Mouse (Mus musculus): ENCODE measurements around the gene Sh2d3c.

The Sh2d3c gene

GRCm38 (mm10) chr2:32720681-32721229, at the start of gene Sh2d3c:
TSS of gene Sh2d3c (plus strand) at chr2:32721055.
- ATAC-seq (ENCODE audit: insufficient number of reproducible peaks, low FRiP score, low TSS enrichment) = no peak

- no peak for ATAC-seq (ENCODE audit: insufficient number of reproducible peaks, low FRiP score, low TSS enrichment)
These were observed 49.7 kb upstream of the Sh2d3c start for GRCm38 (mm10) chr2:32671147-32671546.

GRCm38 (mm10) chr2:32671907-32672595, 48.8 kb upstream of the Sh2d3c start:
- ATAC-seq (ENCODE audit: insufficient number of reproducible peaks, low FRiP score, low TSS enrichment) = no peak

GRCm38 (mm10) chr2:32673176-32673917, 47.5 kb upstream of the Sh2d3c start:
- no peak for ATAC-seq (ENCODE audit: insufficient number of reproducible peaks, low FRiP score, low TSS enrichment)

DNA sequence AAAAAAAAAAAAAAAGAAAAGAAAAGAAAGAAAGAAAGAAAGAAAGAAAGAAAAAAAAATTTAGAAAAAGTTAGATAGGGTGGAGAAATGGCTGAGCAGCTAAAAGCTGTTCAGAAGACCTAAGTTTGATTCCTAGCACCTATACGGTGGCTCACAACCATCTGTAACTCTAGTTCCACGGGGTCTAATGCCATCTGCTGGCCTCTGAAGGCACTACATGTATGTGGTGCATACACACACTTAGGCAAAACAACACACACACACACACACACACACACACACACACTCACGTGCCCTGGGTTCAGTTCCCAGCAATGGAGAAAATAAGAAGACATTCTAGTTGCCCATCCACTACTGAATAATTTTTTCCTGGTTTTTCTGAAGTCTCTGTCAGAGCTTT, 44.0 kb upstream of the Sh2d3c start:
- ATAC-seq (ENCODE audit: insufficient number of reproducible peaks, low FRiP score, low TSS enrichment) = no peak

GRCm38 (mm10) chr2:32677683-32678082, 43.2 kb upstream of the Sh2d3c start:
- no peak for ATAC-seq (ENCODE audit: insufficient number of reproducible peaks, low FRiP score, low TSS enrichment)

DNA sequence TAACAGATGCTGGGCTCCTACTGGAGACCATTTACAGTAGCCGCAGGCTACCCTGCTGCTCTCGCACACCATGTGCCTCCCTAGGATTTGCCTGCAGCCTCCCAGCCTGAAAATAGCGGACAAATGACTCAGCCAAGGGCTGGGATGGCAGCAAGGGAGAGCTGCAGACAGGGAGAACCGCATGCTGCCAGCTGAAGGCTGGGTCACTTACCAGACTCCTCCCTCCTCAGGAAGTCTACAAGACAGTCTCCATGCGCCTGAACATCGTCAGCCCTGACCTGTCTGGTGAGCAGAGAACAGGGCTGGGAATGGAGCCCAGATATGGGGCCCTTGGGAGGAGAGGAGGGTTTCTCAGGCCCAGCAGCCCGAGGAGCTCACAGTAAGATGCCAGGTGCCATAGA, 40.8 kb upstream of the Sh2d3c start:
- ATAC-seq (ENCODE audit: insufficient number of reproducible peaks, low FRiP score, low TSS enrichment) = no peak

GRCm38 (mm10) chr2:32680961-32681650, 39.7 kb upstream of the Sh2d3c start:
- ATAC-seq (ENCODE audit: insufficient number of reproducible peaks, low FRiP score, low TSS enrichment) = no peak

DNA sequence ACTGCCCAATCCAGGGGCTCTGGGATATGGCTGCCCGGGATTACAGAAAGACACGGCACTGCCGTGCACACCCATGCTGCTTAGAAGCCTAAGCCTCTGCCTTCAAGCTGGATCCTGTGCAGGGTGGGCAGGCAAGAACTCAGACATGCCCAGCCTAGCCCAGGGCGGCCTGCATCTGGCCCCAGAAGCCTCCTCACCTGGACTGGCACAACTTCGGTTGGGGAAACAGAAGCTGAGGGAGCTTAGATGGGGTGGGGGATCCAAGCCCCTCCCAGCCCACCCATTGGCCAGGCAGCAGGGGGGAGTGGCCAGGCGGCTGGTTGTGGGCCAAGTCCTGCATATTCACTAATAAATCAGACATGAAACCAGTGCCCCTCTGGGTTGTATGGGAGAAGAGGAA, 39.1 kb upstream of the Sh2d3c start:
- no peak for ATAC-seq (ENCODE audit: insufficient number of reproducible peaks, low FRiP score, low TSS enrichment)

DNA sequence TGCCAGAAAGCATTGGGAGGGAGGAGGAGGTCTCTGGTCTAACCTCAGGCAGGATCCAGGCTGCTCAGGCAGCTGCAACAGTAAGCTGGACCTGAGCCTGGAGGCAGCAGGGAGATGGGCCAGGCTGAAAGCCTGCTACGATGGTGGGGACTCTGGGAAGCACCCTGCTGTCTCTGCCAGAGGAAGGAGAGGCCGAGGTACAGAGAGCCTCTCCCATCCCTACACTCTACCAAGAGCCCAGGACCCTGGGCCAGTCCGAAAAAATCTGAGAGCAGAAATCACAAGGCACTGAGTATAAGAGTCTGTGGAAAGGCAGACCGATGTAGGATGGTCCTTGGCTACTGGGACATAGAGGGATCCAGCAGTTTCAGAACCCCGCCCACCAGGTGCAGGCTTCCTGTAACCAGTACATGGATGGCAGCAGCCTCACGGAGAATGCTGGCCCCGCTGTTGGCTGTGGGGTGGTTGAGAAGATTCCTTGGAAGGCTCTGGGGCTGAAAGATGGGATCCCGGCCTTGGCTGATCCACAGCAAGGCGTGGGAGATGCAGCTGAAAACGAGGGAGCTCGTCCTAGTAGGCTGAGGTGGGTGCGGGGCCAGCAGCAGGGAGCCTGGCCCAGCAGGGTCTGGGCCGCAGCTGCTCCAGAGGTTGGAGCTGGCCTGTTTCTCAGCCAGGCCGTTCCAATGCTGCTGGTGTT, 38.0 kb upstream of the Sh2d3c start:
- ATAC-seq (ENCODE audit: insufficient number of reproducible peaks, low FRiP score, low TSS enrichment) = no peak

DNA sequence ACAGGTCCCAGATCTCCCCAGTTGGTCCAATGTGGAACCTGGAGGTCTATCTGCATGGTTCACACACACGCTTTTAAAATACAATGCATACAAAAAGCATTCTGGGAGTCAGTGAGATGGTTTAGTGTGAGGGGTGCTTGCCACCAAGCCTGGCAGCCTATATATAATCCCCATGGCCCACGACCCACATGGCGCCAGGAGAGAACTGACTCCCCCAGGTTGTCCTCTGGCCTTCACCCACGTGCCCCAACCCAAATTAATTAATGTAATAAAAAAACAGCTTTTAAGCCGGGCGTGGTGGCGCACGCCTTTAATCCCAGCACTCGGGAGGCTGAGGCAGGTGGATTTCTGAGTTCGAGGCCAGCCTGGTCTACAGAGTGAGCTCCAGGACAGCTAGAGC, 37.2 kb upstream of the Sh2d3c start:
- ATAC-seq (ENCODE audit: insufficient number of reproducible peaks, low FRiP score, low TSS enrichment) = no peak

DNA sequence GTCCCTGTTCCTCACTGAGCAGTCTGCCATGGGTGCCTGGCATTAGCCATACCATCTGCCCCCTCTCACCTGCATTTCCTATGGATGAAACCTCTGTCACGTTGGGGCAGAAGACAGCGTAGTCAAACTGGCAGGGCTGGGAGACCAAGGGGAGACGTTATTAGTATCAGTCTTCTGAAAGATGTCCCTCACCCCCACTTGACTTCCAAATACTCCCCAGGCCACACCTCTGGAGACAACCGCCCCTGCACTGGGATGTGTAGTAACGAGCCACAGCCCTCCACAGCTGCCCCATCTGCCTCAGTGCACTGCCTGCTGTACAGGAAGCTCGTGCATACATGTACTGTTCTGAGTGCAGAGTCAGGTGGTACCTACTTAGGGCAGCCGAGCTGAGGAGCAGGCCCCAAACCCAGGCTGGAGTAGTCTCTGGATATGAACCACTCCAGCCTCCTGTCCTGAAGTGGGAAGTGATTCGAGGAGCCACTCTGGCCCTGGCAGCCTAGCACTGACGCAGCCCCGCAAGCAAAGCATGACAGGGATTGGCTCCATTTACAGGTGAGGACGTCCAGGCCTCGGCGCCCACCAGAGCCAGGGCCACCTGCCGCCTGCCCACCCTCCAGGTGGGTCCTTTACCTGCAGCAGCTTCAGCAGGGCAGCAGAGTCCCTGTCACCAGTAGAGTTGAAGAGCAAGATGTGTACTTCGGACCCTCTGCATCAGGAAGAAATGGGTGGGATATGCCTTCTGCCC, 36.0 kb upstream of the Sh2d3c start:
- ATAC-seq (ENCODE audit: insufficient number of reproducible peaks, low FRiP score, low TSS enrichment) = no peak

- ATAC-seq (ENCODE audit: insufficient number of reproducible peaks, low FRiP score, low TSS enrichment) = no peak
These were observed 35.0 kb upstream of the Sh2d3c start for GRCm38 (mm10) chr2:32685807-32686206.

DNA sequence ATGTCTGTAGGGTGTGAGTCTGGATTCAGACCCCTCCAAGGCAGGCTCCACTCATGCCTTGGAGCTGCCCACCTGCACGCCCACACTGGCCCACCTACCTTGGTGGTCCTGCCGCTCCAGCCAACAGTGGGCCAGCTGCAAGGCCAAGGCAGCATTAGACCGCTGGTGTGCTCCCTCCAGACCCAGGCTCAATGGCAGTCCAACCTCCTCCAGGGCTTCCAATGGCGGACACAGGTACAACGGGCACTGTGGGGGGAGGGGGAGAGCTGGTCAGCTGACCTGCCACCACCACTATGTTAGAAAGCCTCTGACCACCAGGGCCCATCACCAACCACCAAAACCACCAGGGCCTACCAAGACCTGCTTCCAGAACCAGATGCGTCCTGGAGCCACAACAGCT, 34.2 kb upstream of the Sh2d3c start:
- no peak for ATAC-seq (ENCODE audit: insufficient number of reproducible peaks, low FRiP score, low TSS enrichment)

GRCm38 (mm10) chr2:32687562-32687961, 33.3 kb upstream of the Sh2d3c start:
- ATAC-seq (ENCODE audit: insufficient number of reproducible peaks, low FRiP score, low TSS enrichment) = no peak

- peak; percentile 37; the same call in 1 of the 2 replicates for ATAC-seq (ENCODE audit: insufficient number of reproducible peaks, low FRiP score, low TSS enrichment)
These were observed 31.4 kb upstream of the Sh2d3c start for GRCm38 (mm10) chr2:32689420-32689819.

- no peak for ATAC-seq (ENCODE audit: insufficient number of reproducible peaks, low FRiP score, low TSS enrichment)
These were observed 29.8 kb upstream of the Sh2d3c start for GRCm38 (mm10) chr2:32691041-32691440.

DNA sequence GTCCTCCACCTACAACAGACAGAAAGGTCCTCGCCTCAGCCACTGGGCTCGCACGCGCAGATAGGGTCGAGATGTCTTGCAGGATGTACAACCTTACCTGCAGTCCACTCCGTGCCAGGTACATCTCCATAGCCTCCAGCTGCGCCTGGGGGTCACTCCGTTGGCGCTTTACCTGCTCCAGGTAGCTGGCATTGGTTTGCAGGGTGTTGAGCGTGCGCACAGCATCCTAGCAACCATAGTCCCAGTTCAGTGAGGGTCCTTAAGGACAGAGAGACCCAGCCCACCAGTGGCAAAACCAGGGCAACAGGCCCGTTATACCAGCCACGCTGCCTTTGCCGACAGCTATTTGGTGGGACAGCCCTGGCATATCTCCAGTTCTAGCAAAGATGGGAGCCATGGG, 28.4 kb upstream of the Sh2d3c start:
- no peak for ATAC-seq (ENCODE audit: insufficient number of reproducible peaks, low FRiP score, low TSS enrichment)

GRCm38 (mm10) chr2:32693282-32693681, 27.6 kb upstream of the Sh2d3c start:
- ATAC-seq (ENCODE audit: insufficient number of reproducible peaks, low FRiP score, low TSS enrichment) = no peak

Data from cerebellum, adult (tissue).